Mouse (Mus musculus) adrenal gland, postnatal 25 days (tissue): ENCODE data around the gene Sema5a. TPM values are rescaled to one million over a fixed set of nuclear protein-coding genes. Genes with fewer than 3 reads are reported as not detected.
A peak's percentile ranks its signal among the peaks of the same experiment; 100 is the strongest.

Experiments used
- DNase-seq: peaks from one replicate; pipeline ENCODE4 v3.0.0; 2021; ENCODE audit warnings: mixed read lengths
- total RNA-seq: library from RNA; stranded (reverse); gene quantifications from 2 replicates; pipeline ENCODE4 v1.2.3, GENCODE M21; 2021

Gene Sema5a
- total RNA-seq, 1 experiment from 2014 or later, result 22.6 TPM

DNA sequence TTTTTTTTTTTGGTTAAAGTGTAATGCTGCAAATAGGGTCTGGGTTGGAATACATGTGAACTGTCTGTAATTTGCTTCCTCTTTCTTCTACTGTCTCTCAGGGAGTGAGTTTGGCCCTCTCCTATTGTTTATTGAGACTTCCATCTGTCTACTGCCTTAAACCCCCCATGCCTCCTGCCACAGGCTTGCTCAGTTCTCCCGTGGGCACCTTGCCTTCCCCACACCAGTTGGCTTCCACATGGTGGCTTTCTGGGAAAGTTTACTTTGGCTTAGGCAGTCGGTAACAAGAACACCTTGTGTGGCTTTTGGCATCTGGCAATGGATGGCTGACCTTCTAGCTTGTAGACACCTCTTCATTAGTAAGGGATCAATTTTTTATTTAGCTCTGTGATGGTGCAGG is 10.2 kb downstream of the Sema5a start:
- DNase-seq, result no peak

DNA sequence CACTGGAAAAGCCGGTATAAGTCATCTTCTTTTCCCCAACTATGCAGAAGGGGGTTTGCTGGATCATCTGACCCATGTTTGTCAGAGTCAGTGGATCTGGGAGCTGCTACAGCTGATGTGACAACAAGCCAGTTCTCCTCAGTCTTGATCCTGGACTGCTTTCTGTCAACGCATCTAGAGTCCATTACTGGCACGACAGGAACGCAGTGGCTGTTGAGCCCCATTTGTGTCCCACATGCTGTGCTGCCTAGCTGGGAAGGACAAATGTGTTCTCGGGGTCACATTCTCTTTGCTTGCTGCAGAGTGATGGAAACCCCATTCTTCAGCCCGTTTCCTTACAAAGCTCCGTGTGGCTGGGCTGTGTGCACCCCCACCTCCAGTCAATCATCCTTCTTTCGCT is 12.7 kb downstream of the Sema5a start:
- no peak for DNase-seq

DNA sequence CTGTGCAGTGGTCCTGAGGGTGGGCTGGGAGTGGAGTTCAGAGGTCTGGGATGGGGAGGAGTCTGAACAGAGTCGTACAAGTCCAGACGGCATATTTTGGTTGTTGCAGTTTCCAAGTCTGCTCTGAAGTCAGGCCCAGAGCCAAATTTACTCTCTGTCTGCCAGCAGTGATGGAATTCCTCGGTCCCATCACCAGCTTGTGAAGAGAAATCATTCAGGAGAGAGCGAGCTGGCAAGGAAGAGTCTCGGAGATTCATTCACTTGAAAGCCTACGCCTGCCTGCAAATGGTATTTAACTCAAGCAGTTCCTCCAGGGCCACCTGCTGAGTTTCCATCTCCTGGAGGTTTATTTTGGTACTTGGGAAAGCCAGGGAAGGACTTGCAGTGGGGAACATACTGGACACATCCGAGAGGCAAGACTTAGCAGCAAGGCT is 13.3 kb downstream of the Sema5a start:
- DNase-seq, result no peak

GRCm38 (mm10) chr15:32259362-32260096 is 14.9 kb downstream of the Sema5a start:
- no peak for DNase-seq

DNA sequence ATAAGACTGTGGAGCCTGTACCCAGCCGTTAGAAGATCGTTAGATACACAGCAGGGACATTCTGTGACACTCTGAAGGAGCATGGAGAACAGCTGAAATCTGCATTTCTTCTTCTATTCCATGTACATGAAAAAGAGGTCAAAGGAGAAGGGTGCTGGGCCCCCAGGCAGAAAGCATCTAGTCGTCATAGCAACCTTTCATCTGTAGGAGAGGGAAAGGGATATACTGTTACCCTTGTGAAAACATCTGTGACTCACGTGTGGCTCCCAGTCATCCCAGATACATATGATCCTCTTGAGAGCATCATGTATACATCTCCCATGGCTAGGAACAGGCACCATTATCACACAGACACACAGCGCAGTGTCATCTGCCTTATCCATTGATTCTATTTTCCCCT is 16.3 kb downstream of the Sema5a start:
- no peak for DNase-seq

- no peak for DNase-seq
Measured at GRCm38 (mm10) chr15:32263651-32264050, 19.0 kb downstream of the Sema5a start.

GRCm38 (mm10) chr15:32264822-32265377 is 20.3 kb downstream of the Sema5a start:
- DNase-seq, result no peak

DNA sequence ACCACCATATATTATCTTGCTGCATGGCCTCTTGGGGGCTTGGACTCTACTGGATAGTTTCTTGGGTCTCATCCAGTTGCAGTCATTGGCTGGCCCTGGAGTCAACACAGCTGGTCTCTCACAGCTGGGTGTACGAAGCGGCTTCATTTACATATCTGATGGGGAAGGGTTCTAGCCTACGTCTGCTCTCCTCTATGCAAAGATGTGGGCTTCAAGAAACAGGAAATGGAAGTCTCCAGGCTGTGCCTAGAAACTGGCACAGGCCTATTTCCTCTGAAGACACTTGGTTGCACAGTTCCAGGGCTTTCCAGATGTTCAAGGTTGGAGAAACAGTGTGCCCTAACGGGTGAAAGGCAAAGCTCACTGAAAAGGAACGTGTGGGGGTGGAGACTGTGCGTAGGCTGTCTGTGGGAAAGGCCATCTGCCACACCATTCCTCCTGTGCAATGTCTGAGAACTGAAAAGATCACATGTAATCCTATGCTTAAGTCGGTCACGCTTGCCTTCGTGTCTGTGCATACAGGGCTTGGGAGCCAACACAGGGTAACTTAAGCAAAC is 20.8 kb downstream of the Sema5a start:
- no peak for DNase-seq

DNA sequence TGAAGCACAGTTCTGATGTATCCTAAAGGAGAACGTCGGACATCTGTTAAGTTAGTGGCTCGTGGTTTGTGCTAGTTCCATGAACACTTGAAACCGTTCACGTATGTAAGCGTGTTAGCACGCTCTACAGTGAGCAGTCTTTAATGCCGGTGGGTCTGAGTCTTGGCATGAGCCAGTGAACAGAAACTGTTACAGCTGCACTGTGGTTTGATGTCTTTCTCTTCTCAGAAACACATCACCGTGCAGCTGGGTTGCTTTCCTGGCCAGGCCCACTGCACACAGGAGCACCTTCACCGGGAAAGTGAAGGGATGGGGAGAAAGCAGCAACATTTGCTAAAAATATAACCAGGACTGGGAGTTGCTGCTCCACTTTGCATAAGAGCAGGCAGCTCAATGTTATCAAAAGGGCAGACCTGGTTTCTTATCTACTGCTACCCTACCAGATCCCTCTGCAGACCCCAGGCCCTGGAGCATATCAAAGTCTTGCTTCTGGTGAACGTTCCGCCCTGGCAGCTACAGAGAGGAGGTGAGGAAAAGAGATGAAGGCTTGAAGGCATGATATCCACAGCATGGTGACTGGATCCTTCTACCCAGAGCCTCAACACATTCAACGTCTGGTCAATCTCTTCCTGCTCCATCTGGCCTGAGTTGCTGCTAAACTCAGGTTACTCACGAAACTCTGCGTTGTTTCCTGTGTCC is 21.7 kb downstream of the Sema5a start:
- no peak for DNase-seq

- DNase-seq, result no peak
Measured at GRCm38 (mm10) chr15:32270106-32270505, 25.5 kb downstream of the Sema5a start.

- no peak for DNase-seq
Measured at GRCm38 (mm10) chr15:32273925-32274324, 29.3 kb downstream of the Sema5a start.

DNA sequence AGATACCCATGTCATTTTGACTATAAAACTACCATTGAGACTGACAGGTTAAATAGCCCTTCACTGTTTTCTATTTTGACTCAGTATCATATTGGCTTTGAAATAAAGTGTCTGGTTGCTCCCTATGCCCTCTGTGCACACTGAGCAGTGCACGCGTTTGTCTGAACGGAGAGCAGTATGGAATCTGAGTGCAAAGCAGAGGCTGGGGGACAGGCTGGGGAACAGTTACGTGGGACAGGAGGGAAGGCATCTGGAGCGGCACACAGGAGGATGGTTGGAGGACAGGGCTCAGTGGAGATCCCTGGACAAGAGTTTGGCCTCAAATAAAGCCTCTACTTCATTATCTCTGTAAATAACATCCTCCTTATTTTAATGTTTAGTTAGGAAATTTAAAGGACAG is 30.4 kb downstream of the Sema5a start:
- no peak for DNase-seq

DNA sequence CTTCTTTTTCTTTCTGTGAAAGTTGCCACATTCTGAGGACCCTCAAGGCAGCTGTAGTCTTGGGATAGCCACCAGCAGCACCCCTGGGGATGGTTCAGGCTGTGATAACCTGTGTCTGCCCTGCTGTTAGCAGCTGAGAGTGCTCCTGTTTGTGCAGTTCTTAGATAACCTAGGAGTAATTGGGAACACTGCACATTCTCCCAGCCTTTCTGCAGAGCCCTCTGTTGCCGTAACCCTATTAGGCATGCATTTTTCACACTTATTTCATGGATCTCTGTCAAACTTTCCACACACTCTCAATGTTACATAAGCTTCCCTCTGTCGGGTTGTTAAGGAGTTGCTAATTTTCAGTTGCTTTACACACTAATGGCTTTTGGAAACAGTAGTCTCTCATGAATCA is 34.0 kb downstream of the Sema5a start:
- no peak for DNase-seq

DNA sequence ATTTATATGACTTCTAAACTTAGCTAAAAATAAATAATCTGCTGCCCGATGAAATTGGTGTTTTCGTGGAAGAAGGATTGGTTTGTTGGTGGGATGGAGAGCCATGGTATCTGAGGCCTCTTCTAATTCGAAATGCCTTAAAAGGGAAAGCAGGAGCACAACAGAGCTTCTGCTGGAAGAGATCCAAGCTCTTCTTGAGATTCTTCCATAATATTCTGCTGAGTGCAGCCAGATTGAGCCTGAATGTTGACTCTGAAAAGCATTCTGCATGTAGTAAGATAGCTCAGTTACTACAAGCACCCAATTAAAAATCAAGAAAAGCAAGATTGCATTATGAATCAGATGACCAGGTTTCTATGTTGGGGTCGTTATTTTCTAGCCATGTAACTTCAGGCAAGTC is 36.8 kb downstream of the Sema5a start:
- no peak for DNase-seq

DNA sequence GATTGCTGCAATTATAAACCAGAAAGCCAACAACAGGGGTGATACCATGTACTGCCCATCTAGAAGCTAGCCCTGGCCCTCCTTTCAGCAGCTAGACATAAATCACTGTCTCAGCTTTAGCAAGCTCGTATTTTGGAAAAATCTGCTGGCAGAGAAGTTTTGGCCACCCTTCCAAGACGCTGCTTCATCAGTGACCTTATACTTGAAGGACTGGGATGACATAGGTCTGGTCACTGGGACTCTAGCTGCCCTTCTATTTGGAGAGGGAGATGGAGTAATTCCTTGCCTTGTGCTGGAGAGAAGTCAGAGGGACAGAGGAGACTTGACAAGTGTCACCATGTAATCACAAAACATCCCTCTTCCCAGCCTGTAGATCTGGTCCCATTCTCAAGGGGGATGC is 40.1 kb downstream of the Sema5a start:
- DNase-seq, result no peak

- DNase-seq, result no peak
Measured at GRCm38 (mm10) chr15:32286296-32286695, 41.7 kb downstream of the Sema5a start.

GRCm38 (mm10) chr15:32288480-32288879 is 43.9 kb downstream of the Sema5a start:
- DNase-seq, result peak; percentile 55

DNA sequence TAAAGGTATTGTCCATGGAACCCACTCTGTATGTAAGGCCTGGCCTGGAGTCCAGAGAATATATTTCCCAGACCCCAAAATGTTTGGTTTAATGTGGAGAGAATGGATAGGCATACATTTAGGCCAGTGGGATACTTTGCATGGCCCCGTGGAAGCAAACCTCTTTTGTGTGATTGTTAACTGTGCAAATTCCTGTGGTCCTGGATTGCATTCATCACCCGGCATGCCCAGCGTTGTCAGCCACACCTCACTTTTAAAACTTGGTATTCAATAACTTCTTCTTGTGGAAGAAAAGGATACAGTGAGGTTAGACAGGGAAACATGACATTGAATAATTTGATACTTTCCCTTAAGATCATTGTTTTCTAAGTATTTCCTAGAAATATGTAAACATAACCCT is 46.4 kb downstream of the Sema5a start:
- DNase-seq, result no peak

DNA sequence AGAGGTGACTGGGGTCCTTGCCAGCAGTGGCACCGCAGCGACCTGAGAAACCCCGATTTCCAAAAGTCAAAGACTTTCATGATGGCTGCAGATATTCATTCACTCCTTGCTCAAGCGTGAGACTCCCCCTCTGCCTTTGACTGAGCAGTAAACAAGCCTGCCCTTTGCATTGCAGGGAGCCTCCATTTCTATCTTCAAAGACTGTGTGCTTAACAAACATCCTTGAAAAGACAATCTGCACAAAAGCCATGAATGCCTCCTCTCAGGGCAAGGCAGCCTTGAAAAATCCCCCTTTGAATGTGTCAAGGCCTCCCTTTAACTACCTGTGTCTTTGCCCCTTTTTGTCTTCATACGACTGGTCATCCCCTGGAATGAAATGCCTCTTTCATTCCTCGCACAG is 51.9 kb downstream of the Sema5a start:
- no peak for DNase-seq

- no peak for DNase-seq
Measured at GRCm38 (mm10) chr15:32297266-32297665, 52.7 kb downstream of the Sema5a start.

DNA sequence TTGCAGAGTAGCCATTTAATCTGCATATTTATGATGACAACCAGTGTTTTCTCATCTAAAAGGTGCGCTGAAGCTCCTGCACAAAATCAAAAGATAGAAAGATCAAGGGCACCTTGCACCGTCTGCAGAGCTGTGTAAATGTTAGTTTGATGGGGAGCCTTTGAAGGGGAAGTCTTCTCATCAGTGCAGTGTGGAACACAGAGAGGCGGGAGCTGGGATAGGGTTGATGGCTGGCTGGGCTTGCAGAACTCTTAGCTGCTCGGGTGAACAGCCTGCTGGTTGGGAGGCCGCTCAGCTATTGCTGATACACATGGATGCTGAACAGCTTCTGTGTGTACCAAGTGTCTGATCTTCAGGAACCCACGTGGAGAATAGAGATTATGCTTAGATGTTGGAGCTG is 53.9 kb downstream of the Sema5a start:
- DNase-seq, result no peak

DNA sequence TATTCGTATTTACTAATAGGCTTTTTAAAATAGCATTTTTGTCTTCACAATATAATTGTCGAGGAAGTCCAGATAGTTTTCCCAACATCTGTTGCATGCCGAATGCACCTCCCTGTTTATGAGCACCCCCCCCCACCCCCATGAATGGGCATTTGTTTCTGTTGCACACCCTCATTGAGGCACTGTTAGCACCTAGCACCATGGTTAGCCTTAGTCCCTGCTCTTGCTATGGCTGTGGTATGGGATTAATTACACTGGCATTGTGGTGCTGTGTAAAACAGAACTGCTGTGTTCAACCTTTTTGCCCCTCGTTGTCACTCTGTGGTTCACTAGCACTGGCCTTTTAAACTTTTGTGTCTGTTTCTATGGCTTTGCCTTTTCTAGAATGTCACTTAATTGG is 56.4 kb downstream of the Sema5a start:
- no peak for DNase-seq

GRCm38 (mm10) chr15:32306557-32307243 is 62.1 kb downstream of the Sema5a start:
- no peak for DNase-seq
